ENCODE assay signal across 8 mouse cellular contexts in genomic region chr3:103378018-103378417, GRCm38 (mm10).
DNase-seq lines count a peak whose midpoint lies in the region; ATAC-seq lines count a peak whose summit lies in the region.

No protein-coding gene starts in this region.

- no peak for DNase-seq in kidney, postnatal 10 days
- no peak for DNase-seq in retina, embryonic 14.5 days (ENCODE audit: low spot score)
- DNase-seq in right cerebral cortex, postnatal 14 days = no peak
- DNase-seq in forebrain, embryonic 10.5 days (ENCODE audit: extremely low spot score, low spot score) = no peak

- no peak overlapping the region for H3K9ac ChIP-seq in kidney, embryonic 14.5 days (ENCODE audit: low read depth, low read length)
- no peak overlapping the region for H3K9ac ChIP-seq in limb, embryonic 12.5 days (replicated peaks)
- no peak overlapping the region for H3K9ac ChIP-seq in stomach, embryonic 16.5 days (ENCODE audit: low read length)

- H3K4me2 ChIP-seq in kidney, embryonic 14.5 days (replicated peaks; ENCODE audit: low read depth, low read length) = no peak overlapping the region
- H3K4me2 ChIP-seq in limb, embryonic 12.5 days = no peak overlapping the region
- no peak overlapping the region for H3K4me2 ChIP-seq in stomach, embryonic 16.5 days (ENCODE audit: low read depth, low read length)

- H3K9me3 ChIP-seq in kidney, embryonic 14.5 days (ENCODE audit: control insufficient read depth, low read length) = peaks cover 5% of the 10 kb centered on the region
- H3K9me3 ChIP-seq in limb, embryonic 12.5 days = peaks cover 4% of the 10 kb centered on the region; the same call in 1 of the 2 replicates
- no peaks in the 10 kb centered on the region for H3K9me3 ChIP-seq in stomach, embryonic 16.5 days (replicated peaks; ENCODE audit: control insufficient read depth, low read length)
- H3K9me3 ChIP-seq in forebrain, embryonic 10.5 days = peaks cover 4% of the 10 kb centered on the region; the same call in 1 of the 2 replicates

- no peak overlapping the region for H3K4me3 ChIP-seq in kidney, embryonic 14.5 days (ENCODE audit: low read length)
- H3K4me3 ChIP-seq in limb, embryonic 12.5 days (replicated peaks) = no peak overlapping the region
- no peak overlapping the region for H3K4me3 ChIP-seq in stomach, embryonic 16.5 days (replicated peaks; ENCODE audit: low read length)
- H3K4me3 ChIP-seq in forebrain, embryonic 10.5 days = no peak overlapping the region

- no peaks in the 10 kb centered on the region for H3K36me3 ChIP-seq in kidney, embryonic 14.5 days (ENCODE audit: control insufficient read depth, insufficient read depth, low read length)
- H3K36me3 ChIP-seq in limb, embryonic 12.5 days = no peaks in the 10 kb centered on the region
- H3K36me3 ChIP-seq in stomach, embryonic 16.5 days (ENCODE audit: control insufficient read depth, insufficient read depth, low read length) = no peaks in the 10 kb centered on the region
- H3K36me3 ChIP-seq in forebrain, embryonic 10.5 days (replicated peaks) = no peaks in the 10 kb centered on the region

- H3K27ac ChIP-seq in kidney, embryonic 14.5 days (ENCODE audit: low read depth, low read length) = 0 out of 2 replicates have a peak overlapping the region, but pooled peaks have one; percentile 30
- peak overlapping the region; percentile 67 for H3K27ac ChIP-seq in limb, embryonic 12.5 days
- 0 out of 2 replicates have a peak overlapping the region, but pooled peaks have one; percentile 4 for H3K27ac ChIP-seq in stomach, embryonic 16.5 days (ENCODE audit: low read length)
- no peak overlapping the region for H3K27ac ChIP-seq in forebrain, embryonic 10.5 days

- ATAC-seq in kidney, embryonic 14.5 days (ENCODE audit: low FRiP score, low TSS enrichment) = peak; percentile 71
- ATAC-seq in common myeloid progenitor, adult 5-6 weeks (replicated peaks; ENCODE audit: low read depth, poor library complexity, severe bottlenecking) = peak; percentile 94
- ATAC-seq in limb, embryonic 12.5 days (ENCODE audit: insufficient number of reproducible peaks, insufficient read depth, low FRiP score, low TSS enrichment, low read depth) = peak; percentile 83
- peak; percentile 56; the same call in 1 of the 2 replicates for ATAC-seq in stomach, embryonic 16.5 days (ENCODE audit: insufficient read depth, low FRiP score)

- 0 out of 2 replicates have a peak, but pooled peaks cover 4% of the 10 kb centered on the region for H3K4me1 ChIP-seq in kidney, embryonic 14.5 days (ENCODE audit: control insufficient read depth, insufficient read depth, low read length)
- H3K4me1 ChIP-seq in limb, embryonic 12.5 days (replicated peaks) = peaks cover 4% of the 10 kb centered on the region; the same call in 1 of the 2 replicates
- H3K4me1 ChIP-seq in stomach, embryonic 16.5 days (ENCODE audit: control insufficient read depth, insufficient read depth, low read length) = no peaks in the 10 kb centered on the region
- H3K4me1 ChIP-seq in forebrain, embryonic 10.5 days = peaks cover 6% of the 10 kb centered on the region; the same call in 1 of the 2 replicates

- no peaks in the 10 kb centered on the region for H3K27me3 ChIP-seq in kidney, embryonic 14.5 days (ENCODE audit: control insufficient read depth, insufficient read depth, low read length)
- 0 out of 2 replicates have a peak, but pooled peaks cover 3% of the 10 kb centered on the region for H3K27me3 ChIP-seq in limb, embryonic 12.5 days
- no peaks in the 10 kb centered on the region for H3K27me3 ChIP-seq in stomach, embryonic 16.5 days (ENCODE audit: control insufficient read depth, insufficient read depth, low read length)
- no peaks in the 10 kb centered on the region for H3K27me3 ChIP-seq in forebrain, embryonic 10.5 days (ENCODE audit: poor library complexity, severe bottlenecking)
